Mouse (Mus musculus) CH12.LX (cell line): ENCODE measurements around the gene Emilin3. TPM values are rescaled to one million over a fixed set of nuclear protein-coding genes. Genes with fewer than 3 reads are reported as not detected.

Experiments used
- polyA plus RNA-seq: library from polyadenylated mRNA; unstranded; fragments of >175 nt; gene quantifications from 2 replicates; pipeline ENCODE4 v1.2.1, GENCODE M21; 2012; ENCODE audit warnings: low read depth; ENCODE audit not compliant: insufficient read length
- total RNA-seq, 2 experiments: library from RNA; depleted of rRNA; stranded (reverse); fragments of 300-350 nt in 1 of 2; fragments of >200 nt in 1 of 2; gene quantifications; 2 replicates each; pipeline ENCODE4 v1.2.3; 2012 to 2014

Emilin3 gene
- total and polyA plus RNA-seq, 3 experiments = not detected

Other genes starting within 250 kb of the Emilin3 start
- gene Plcg1, start 181.0 kb downstream of the Emilin3 start, total RNA-seq (2012; rRNA removed) = 16.9 and 28.1 TPM in 2 replicates
- 15.5 and 16.1 TPM in 2 replicates for gene Plcg1, start 181.0 kb downstream of the Emilin3 start, total RNA-seq (2014; rRNA removed)
- 16.6 and 17.6 TPM in 2 replicates for gene Plcg1, start 181.0 kb downstream of the Emilin3 start, polyA plus RNA-seq
- gene Zhx3, start 39.3 kb downstream of the Emilin3 start, total RNA-seq (2012; rRNA removed) = 3.7 and 4.2 TPM in 2 replicates
- gene Zhx3, start 39.3 kb downstream of the Emilin3 start, total RNA-seq (2014; rRNA removed) = 1.3 and 1.7 TPM in 2 replicates
- 2.6 and 4.4 TPM in 2 replicates for gene Zhx3, start 39.3 kb downstream of the Emilin3 start, polyA plus RNA-seq
- 0.88 and 1.1 TPM in 2 replicates for gene Lpin3, start 31.7 kb downstream of the Emilin3 start, total RNA-seq (2012; rRNA removed)
- gene Lpin3, start 31.7 kb downstream of the Emilin3 start, total RNA-seq (2014; rRNA removed) = not detected in 2 replicates
- not detected in 2 replicates for gene Lpin3, start 31.7 kb downstream of the Emilin3 start, polyA plus RNA-seq
- 17.1 and 19.7 TPM in 2 replicates for gene Chd6, start 196.7 kb upstream of the Emilin3 start, total RNA-seq (2012; rRNA removed)
- 9.4 and 10.8 TPM in 2 replicates for gene Chd6, start 196.7 kb upstream of the Emilin3 start, total RNA-seq (2014; rRNA removed)
- 12.9 and 14.0 TPM in 2 replicates for gene Chd6, start 196.7 kb upstream of the Emilin3 start, polyA plus RNA-seq